Mouse (Mus musculus): Measurements from ENCODE around the gene Cers6. TPM values are rescaled to one million over a fixed set of nuclear protein-coding genes. Genes with fewer than 3 reads are reported as not detected.

Cers6 gene
- total RNA-seq, 2 experiments from 2014 or later = 96.5 to 109 TPM

GRCm38 (mm10) chr2:68917524-68917923, 56.3 kb downstream of the Cers6 start:
- no peak for DNase-seq

- no peak for DNase-seq
Measured at GRCm38 (mm10) chr2:68924344-68924743, 63.1 kb downstream of the Cers6 start.

GRCm38 (mm10) chr2:68925542-68925941, 64.3 kb downstream of the Cers6 start:
- no peak for DNase-seq

- DNase-seq = no peak
Measured at GRCm38 (mm10) chr2:68926913-68927790, 65.9 kb downstream of the Cers6 start.

- no peak for DNase-seq
Measured at GRCm38 (mm10) chr2:68932240-68932639, 71.0 kb downstream of the Cers6 start.

GRCm38 (mm10) chr2:68932656-68933055, 71.4 kb downstream of the Cers6 start:
- DNase-seq = no peak

- DNase-seq = no peak
Measured at GRCm38 (mm10) chr2:68934651-68935050, 73.4 kb downstream of the Cers6 start.

GRCm38 (mm10) chr2:68935721-68936294, 74.6 kb downstream of the Cers6 start:
- no peak for DNase-seq

- no peak for DNase-seq
Measured at GRCm38 (mm10) chr2:68936773-68937172, 75.5 kb downstream of the Cers6 start.

GRCm38 (mm10) chr2:68937833-68938232, 76.6 kb downstream of the Cers6 start:
- no peak for DNase-seq

- DNase-seq = no peak
Measured at GRCm38 (mm10) chr2:68944898-68945297, 83.7 kb downstream of the Cers6 start.

GRCm38 (mm10) chr2:68945976-68946375, 84.7 kb downstream of the Cers6 start:
- no peak for DNase-seq

GRCm38 (mm10) chr2:68946819-68947218, 85.6 kb downstream of the Cers6 start:
- DNase-seq = no peak

- DNase-seq = no peak
Measured at GRCm38 (mm10) chr2:68949137-68949536, 87.9 kb downstream of the Cers6 start.

GRCm38 (mm10) chr2:68949728-68950127, 88.5 kb downstream of the Cers6 start:
- DNase-seq = no peak

- no peak for DNase-seq
Measured at GRCm38 (mm10) chr2:68951706-68952105, 90.5 kb downstream of the Cers6 start.

- DNase-seq = no peak
Measured at GRCm38 (mm10) chr2:68953688-68954087, 92.4 kb downstream of the Cers6 start.

GRCm38 (mm10) chr2:68955496-68955895, 94.3 kb downstream of the Cers6 start:
- DNase-seq = no peak

- no peak for DNase-seq
Measured at GRCm38 (mm10) chr2:68956146-68956545, 94.9 kb downstream of the Cers6 start.

- DNase-seq = no peak
Measured at GRCm38 (mm10) chr2:68957831-68958230, 96.6 kb downstream of the Cers6 start.

- DNase-seq = no peak
Measured at GRCm38 (mm10) chr2:68959573-68959972, 98.3 kb downstream of the Cers6 start.

- no peak for DNase-seq
Measured at GRCm38 (mm10) chr2:68960060-68960459, 98.8 kb downstream of the Cers6 start.

- no peak for DNase-seq
Measured at GRCm38 (mm10) chr2:68960620-68961019, 99.4 kb downstream of the Cers6 start.

GRCm38 (mm10) chr2:68966360-68966759, 105.1 kb downstream of the Cers6 start:
- DNase-seq = no peak
